29 mouse cellular contexts compared by ENCODE assay signal in genomic region chr6:116189417-116189816, GRCm38 (mm10). TPM values are rescaled to one million over a fixed set of nuclear protein-coding genes. Genes with fewer than 3 reads are reported as not detected.
DNase-seq lines count a peak whose midpoint lies in the region; ATAC-seq and TF ChIP-seq lines count a peak whose summit lies in the region.
"Had no signal": no experiment of that assay in that cellular context is flagged by ENCODE, and none has a peak within 500 bp of the region (broad histone marks: within the 10 kb centered on the region; RNA-seq: fewer than 3 reads in every experiment).

No protein-coding gene starts in this region.

- peaks cover 3% of the 10 kb centered on the region for H3K4me1 ChIP-seq in heart, adult 2 months (ENCODE audit: control insufficient read depth, insufficient read depth, low read length)
- peaks cover 29% of the 10 kb centered on the region for H3K4me1 ChIP-seq in heart, embryonic 15.5 days (replicated peaks)
- peaks cover 9% of the 10 kb centered on the region for H3K4me1 ChIP-seq in thymus, adult 2 months (replicated peaks; ENCODE audit: control insufficient read depth, insufficient read depth, low read length)

- ATAC-seq in heart, embryonic 15.5 days (replicated peaks; ENCODE audit: insufficient number of reproducible peaks, insufficient read depth, low FRiP score, low read depth): no peak
- ATAC-seq: forebrain, embryonic 15.5 days; hindbrain, embryonic 16.5 days; intestine, embryonic 15.5 days; midbrain, embryonic 16.5 days; Patski had no signal

- H3K27ac ChIP-seq in heart, adult 2 months: peak overlapping the region; percentile 29; the same call in 1 of the 2 replicates
- peak overlapping the region; percentile 32; the same call in 1 of the 2 replicates for H3K27ac ChIP-seq in heart, embryonic 15.5 days
- no peak overlapping the region for H3K27ac ChIP-seq in thymus, adult 2 months (ENCODE audit: control insufficient read depth, insufficient read depth, low read length)
- H3K27ac ChIP-seq: embryonic facial prominence, embryonic 15.5 days; forebrain, embryonic 15.5 days; hindbrain, embryonic 10.5 days; intestine, embryonic 15.5 days; limb, embryonic 15.5 days; liver, embryonic 14.5 days; lung, embryonic 15.5 days; midbrain, embryonic 10.5 days; neural tube, embryonic 15.5 days; stomach, embryonic 15.5 days had no signal

- H3K9me3 ChIP-seq in heart, embryonic 15.5 days (replicated peaks): no peaks in the 10 kb centered on the region
- H3K9me3 ChIP-seq: embryonic facial prominence, embryonic 15.5 days; forebrain, embryonic 15.5 days; G1E; hindbrain, embryonic 10.5 days; intestine, embryonic 15.5 days; limb, embryonic 15.5 days; lung, embryonic 15.5 days; midbrain, embryonic 10.5 days; neural tube, embryonic 15.5 days; stomach, embryonic 15.5 days had no signal

- no peak overlapping the region for H3K4me3 ChIP-seq in heart, adult 2 months
- no peak overlapping the region for H3K4me3 ChIP-seq in heart, embryonic 15.5 days
- H3K4me3 ChIP-seq in thymus, adult 2 months (ENCODE audit: control insufficient read depth, insufficient read depth, low read length): no peak overlapping the region
- H3K4me3 ChIP-seq: embryonic facial prominence, embryonic 15.5 days; forebrain, embryonic 15.5 days; hindbrain, embryonic 10.5 days; intestine, embryonic 15.5 days; limb, embryonic 15.5 days; lung, embryonic 15.5 days; midbrain, embryonic 10.5 days; neural tube, embryonic 15.5 days; stomach, embryonic 15.5 days had no signal

- no peak for TF ChIP-seq POLR2A in heart, adult 2 months (IDR thresholded peaks at IDR 0.05; ENCODE audit: insufficient read depth, low read depth, low read length)
- no peak for TF ChIP-seq POLR2A in thymus, adult 2 months (IDR thresholded peaks at IDR 0.05; ENCODE audit: control insufficient read depth, extremely low read depth, insufficient read depth, low read length, poor library complexity)

- WGBS in heart, adult 2 months: 20% methylated on average over 1 of the region's 1 CpGs
- 48% methylated on average over 1 of the region's 1 CpGs for WGBS in heart, embryonic 15.5 days
- WGBS in thymus, adult 2 months: 25% methylated on average over 1 of the region's 1 CpGs

- TF ChIP-seq CTCF in heart, adult 2 months (IDR thresholded peaks at IDR 0.05): no peak
- no peak for TF ChIP-seq CTCF in thymus, adult 2 months (IDR thresholded peaks at IDR 0.05; ENCODE audit: borderline replicate concordance, control insufficient read depth, extremely low read depth, insufficient read depth, low read length, poor library complexity)

- DNase-seq in heart, adult 2 months: no peak
- no peak for DNase-seq in heart, postnatal 4 days
- DNase-seq in heart, postnatal 25 days (ENCODE audit: low spot score): no peak
- DNase-seq in thymus, adult 2 months: peak; percentile 12
- no peak for DNase-seq in thymus, postnatal 4 days
- peak; percentile 18 to 26 for DNase-seq in heart, postnatal 10 days
- no peak for DNase-seq in adrenal gland, adult 18-20 months (ENCODE audit: low spot score in 2 of 2)
- DNase-seq: adrenal gland, adult 2 months; cerebellum, adult 18-20 months; cerebellum, postnatal 14 days; embryo, embryonic 11 days; gastrocnemius, postnatal 25 days; left cerebral cortex, postnatal 4 days had no signal

- no peak for TF ChIP-seq EP300 in heart, adult 2 months (IDR thresholded peaks at IDR 0.05; ENCODE audit: insufficient read depth, low read depth, low read length)

- peaks cover 3% of the 10 kb centered on the region; the same call in 1 of the 2 replicates for H3K79me2 ChIP-seq in heart, adult 2 months (replicated peaks; ENCODE audit: control insufficient read depth, insufficient read depth, low read length)

- H3K27me3 ChIP-seq in heart, adult 2 months (ENCODE audit: control insufficient read depth, insufficient read depth, low read length): no peaks in the 10 kb centered on the region
- no peaks in the 10 kb centered on the region for H3K27me3 ChIP-seq in heart, embryonic 15.5 days
- H3K27me3 ChIP-seq in thymus, adult 2 months (ENCODE audit: control insufficient read depth, insufficient read depth, low read length): no peaks in the 10 kb centered on the region
- H3K27me3 ChIP-seq: CH12.LX; embryonic facial prominence, embryonic 15.5 days; forebrain, embryonic 15.5 days; intestine, embryonic 15.5 days; limb, embryonic 15.5 days; neural tube, embryonic 15.5 days; Patski; stomach, embryonic 15.5 days had no signal

- intact Hi-C loops in heart, adult 2 months (cut with DNase I): loop anchor here (5.0 kb wide), 1 partner anchor 52 kb away; no protein-coding TSS in a partner anchor
- intact Hi-C loops in heart, postnatal 25 days (cut with DNase I): no loop called here
- intact Hi-C loops in heart, postnatal 10 days (cut with DNase I): no loop called here

- H3K36me3 ChIP-seq in heart, adult 2 months (ENCODE audit: control insufficient read depth, insufficient read depth, low read length): peaks cover 20% of the 10 kb centered on the region
- no peaks in the 10 kb centered on the region for H3K36me3 ChIP-seq in heart, embryonic 15.5 days
- no peaks in the 10 kb centered on the region for H3K36me3 ChIP-seq in thymus, adult 2 months (ENCODE audit: control insufficient read depth, insufficient read depth, low read length)
- H3K36me3 ChIP-seq: intestine, embryonic 15.5 days; limb, embryonic 15.5 days; neural tube, embryonic 15.5 days; stomach, embryonic 15.5 days had no signal

- 0 out of 2 replicates have a peak overlapping the region, but pooled peaks have one; percentile 8 for H3K4me2 ChIP-seq in heart, embryonic 15.5 days
- H3K4me2 ChIP-seq: embryonic facial prominence, embryonic 15.5 days; forebrain, embryonic 15.5 days; intestine, embryonic 15.5 days; limb, embryonic 15.5 days; lung, embryonic 15.5 days; neural tube, embryonic 15.5 days; stomach, embryonic 15.5 days had no signal

- no peak overlapping the region for H3K9ac ChIP-seq in heart, adult 2 months (ENCODE audit: low read depth, low read length)
- H3K9ac ChIP-seq in heart, embryonic 15.5 days: no peak overlapping the region
- H3K9ac ChIP-seq: embryonic facial prominence, embryonic 15.5 days; forebrain, embryonic 15.5 days; intestine, embryonic 15.5 days; limb, embryonic 15.5 days; liver, embryonic 14.5 days; lung, embryonic 15.5 days; neural tube, embryonic 15.5 days; stomach, embryonic 15.5 days had no signal

RNA-seq across cellular contexts. Expression of gene Tmcc1, which starts 3.9 kb away (rescaled TPM):
- total RNA-seq in heart, adult 2 months (2021): 10 to 100 TPM; 32.1 to 33.8 TPM
- polyA plus RNA-seq in heart, adult 2 months (2012; rRNA removed): 16.7 and 28.9 TPM in 2 replicates
- 10 to 100 TPM; 26.0 to 26.4 TPM for total RNA-seq in heart, postnatal 4 days (2021)
- polyA plus RNA-seq in heart, embryonic 15.5 days (2015; fragmentation: Nextera tagmentation; extraction: Ambion mirVana): 10.4 and 10.7 TPM in 2 replicates
- 10 to 100 TPM; 26.2 to 33.0 TPM for total RNA-seq in heart, postnatal 25 days (2021)
- 18.3 and 24.4 TPM in 2 replicates for polyA plus RNA-seq in thymus, adult 2 months (2012; rRNA removed)
- total RNA-seq in heart, postnatal 10 days (2021): 10 to 100 TPM; 27.3 to 28.7 TPM
- 10 to 100 TPM; 23.7 to 30.7 TPM for total RNA-seq in adrenal gland, adult 18-20 months (2021)

RNA-seq across cellular contexts. Expression of gene Washc2, which starts 18.4 kb away (rescaled TPM):
- 10 to 100 TPM; 18.1 to 24.5 TPM for total RNA-seq in heart, adult 2 months (2021)
- 17.7 and 25.4 TPM in 2 replicates for polyA plus RNA-seq in heart, adult 2 months (2012; rRNA removed)
- total RNA-seq in heart, postnatal 4 days (2021): 10 to 100 TPM; 35.9 to 36.0 TPM
- 30.1 and 34.2 TPM in 2 replicates for polyA plus RNA-seq in heart, embryonic 15.5 days (2015; fragmentation: Nextera tagmentation; extraction: Ambion mirVana)
- total RNA-seq in heart, postnatal 25 days (2021): 10 to 100 TPM; 21.7 to 23.0 TPM
- polyA plus RNA-seq in thymus, adult 2 months (2012; rRNA removed): 49.1 and 61.7 TPM in 2 replicates
- 10 to 100 TPM; 35.8 to 38.5 TPM for total RNA-seq in heart, postnatal 10 days (2021)
- 10 to 100 TPM; 47.6 to 48.6 TPM for total RNA-seq in adrenal gland, adult 18-20 months (2021)

Comparison
In these comparisons a context has a peak if more than half of its experiments do, and no peak if none do; other contexts are left out.
1. DNase-seq: peak in thymus, adult 2 months (single experiment) and heart, postnatal 10 days (2 of 2); none in heart, adult 2 months (0 of 2), heart, postnatal 4 days (single experiment), heart, postnatal 25 days (single experiment), thymus, postnatal 4 days (single experiment) and adrenal gland, adult 18-20 months (0 of 2).